Mouse (Mus musculus): ENCODE results near the gene Ttbk2. TPM values are rescaled to one million over a fixed set of nuclear protein-coding genes. Genes with fewer than 3 reads are reported as not detected.

Gene Ttbk2
- polyA plus RNA-seq, 1 experiment = 0.16 TPM

- Histone ChIP-seq H3K4me1 (ENCODE audit: control insufficient read depth) (no peaks in the 10 kb centered on the region), H3K9me3 (ENCODE audit: control insufficient read depth, low read length) (no peaks in the 10 kb centered on the region), H3K4me3 (replicated peaks) (no peak overlapping the region), H3K27me3 (ENCODE audit: control insufficient read depth) (no peaks in the 10 kb centered on the region), H3K36me3 (ENCODE audit: control insufficient read depth) (peaks cover 36% of the 10 kb centered on the region)
- TF ChIP-seq GATA1 (IDR thresholded peaks at IDR 0.05; ENCODE audit: low read length) (no peak), TAL1 (IDR thresholded peaks at IDR 0.05; ENCODE audit: low read length) (no peak)
Observed at GRCm38 (mm10) chr2:120858131-120858530, 7.7 kb upstream of the Ttbk2 start.

GRCm38 (mm10) chr2:120853151-120853550 lies 2.7 kb upstream of the Ttbk2 start:
- Histone ChIP-seq H3K4me1 (ENCODE audit: control insufficient read depth) (peaks cover 29% of the 10 kb centered on the region), H3K36me3 (ENCODE audit: control insufficient read depth) (peaks cover 3% of the 10 kb centered on the region), H3K9me3 (ENCODE audit: control insufficient read depth, low read length) (no peaks in the 10 kb centered on the region), H3K27me3 (ENCODE audit: control insufficient read depth) (no peaks in the 10 kb centered on the region), H3K4me3 (replicated peaks) (no peak overlapping the region)
- TF ChIP-seq GATA1 (IDR thresholded peaks at IDR 0.05; ENCODE audit: low read length) = no peak
- no peak for TF ChIP-seq TAL1 (IDR thresholded peaks at IDR 0.05; ENCODE audit: low read length)

- H3K27me3 ChIP-seq (ENCODE audit: control insufficient read depth) = no peaks in the 10 kb centered on the region
- no peak overlapping the region for H3K4me3 ChIP-seq (replicated peaks)
- H3K9me3 ChIP-seq (ENCODE audit: control insufficient read depth, low read length) = no peaks in the 10 kb centered on the region
- peaks cover 34% of the 10 kb centered on the region for H3K4me1 ChIP-seq (ENCODE audit: control insufficient read depth)
- H3K36me3 ChIP-seq (ENCODE audit: control insufficient read depth) = no peaks in the 10 kb centered on the region
- no peak for TF ChIP-seq TAL1 (IDR thresholded peaks at IDR 0.05; ENCODE audit: low read length)
Observed at GRCm38 (mm10) chr2:120852626-120853025, 2.2 kb upstream of the Ttbk2 start.

DNA sequence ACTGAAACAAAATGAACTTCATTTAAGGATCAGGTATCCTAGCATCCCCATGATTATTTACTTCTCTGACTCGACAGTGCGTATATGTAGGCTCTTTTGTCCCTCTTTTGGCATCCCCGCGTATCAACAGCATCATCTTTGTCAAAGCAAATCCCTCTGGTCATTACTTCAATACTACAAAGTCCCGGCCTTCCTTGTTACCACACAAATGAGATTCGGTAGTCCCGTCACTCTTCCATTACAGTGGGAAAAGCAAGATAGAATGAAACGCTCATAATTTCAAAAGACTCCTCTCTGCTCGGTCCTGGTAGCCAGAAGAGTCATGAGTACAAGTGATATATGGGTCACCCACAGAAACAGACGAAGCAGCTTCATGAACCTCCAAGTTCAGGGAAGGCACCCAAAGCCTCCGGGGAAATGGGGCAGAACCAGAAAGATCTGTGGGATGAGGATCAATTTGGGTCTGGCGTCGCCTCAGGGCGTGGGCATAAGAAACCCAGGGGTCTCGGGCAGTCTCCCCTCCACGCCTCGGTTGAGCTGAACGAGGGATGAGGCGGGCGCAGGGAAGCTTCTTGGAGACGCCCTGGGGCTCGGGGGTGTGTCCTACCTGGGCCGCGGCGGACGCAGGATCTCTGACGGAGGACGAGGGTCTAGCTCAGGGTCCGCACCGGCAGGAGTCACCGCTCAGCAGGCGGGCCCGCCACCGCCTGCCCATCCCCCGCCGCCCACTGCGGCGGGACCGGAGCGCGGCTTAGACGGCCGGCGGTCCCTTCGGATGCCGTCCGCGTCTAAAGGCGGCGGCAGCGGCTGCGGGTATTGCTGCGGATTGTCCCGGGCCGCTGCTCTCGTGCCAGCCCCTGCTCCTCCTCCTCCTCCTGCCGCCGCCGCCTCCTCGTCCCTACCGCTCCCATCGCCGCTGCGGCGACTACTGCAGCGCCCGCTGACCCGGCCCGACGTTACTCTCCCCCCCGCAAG lies 668 bp downstream of the Ttbk2 start, which contains the start of gene Cdan1:
Cdan1 (minus strand) TSS at position 680 of the 975 bp plus-strand sequence.
- H3K9me3 ChIP-seq (ENCODE audit: control insufficient read depth, low read length) = no peaks in the 10 kb centered on the region
- no peak for TF ChIP-seq TAL1 (IDR thresholded peaks at IDR 0.05; ENCODE audit: low read length)
- TF ChIP-seq GATA1 (IDR thresholded peaks at IDR 0.05; ENCODE audit: low read length) = no peak
- peaks cover 48% of the 10 kb centered on the region for H3K4me1 ChIP-seq (ENCODE audit: control insufficient read depth)
- peak within 1 kb of the TSS; percentile 83 for H3K4me3 ChIP-seq (replicated peaks)
- H3K36me3 ChIP-seq (ENCODE audit: control insufficient read depth) = no peaks in the 10 kb centered on the region
- H3K27me3 ChIP-seq (ENCODE audit: control insufficient read depth) = no peaks in the 10 kb centered on the region

DNA sequence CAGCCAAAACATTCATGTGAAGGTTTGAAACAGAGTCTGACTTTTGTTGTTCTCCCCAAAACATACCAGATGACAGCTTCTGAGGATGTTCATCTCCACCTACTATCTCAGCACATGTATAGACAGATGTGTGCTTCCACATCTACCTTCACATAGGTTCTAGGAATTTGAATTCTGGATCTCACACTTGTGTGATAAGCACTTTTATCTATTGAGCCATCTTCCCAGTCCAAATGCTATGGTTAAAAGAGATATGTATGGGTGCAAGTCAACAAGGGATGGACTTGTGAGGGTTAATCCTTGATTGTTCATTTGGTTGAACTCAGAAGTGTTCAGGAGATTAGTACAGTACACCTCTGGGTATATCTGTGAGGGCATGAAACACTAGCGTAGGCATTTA lies 5.1 kb downstream of the Ttbk2 start:
- H3K4me1 ChIP-seq (ENCODE audit: control insufficient read depth) = peaks cover 44% of the 10 kb centered on the region
- H3K36me3 ChIP-seq (ENCODE audit: control insufficient read depth) = no peaks in the 10 kb centered on the region
- H3K4me3 ChIP-seq (replicated peaks) = no peak overlapping the region
- no peaks in the 10 kb centered on the region for H3K9me3 ChIP-seq (ENCODE audit: control insufficient read depth, low read length)
- no peaks in the 10 kb centered on the region for H3K27me3 ChIP-seq (ENCODE audit: control insufficient read depth)
- TF ChIP-seq GATA1 (IDR thresholded peaks at IDR 0.05; ENCODE audit: low read length) = peak; percentile 60
- TF ChIP-seq TAL1 (IDR thresholded peaks at IDR 0.05; ENCODE audit: low read length) = peak; percentile 39; the same call in 2 of the 3 replicates

GRCm38 (mm10) chr2:120843990-120844389 lies 6.4 kb downstream of the Ttbk2 start:
- Histone ChIP-seq H3K27me3 (ENCODE audit: control insufficient read depth) (no peaks in the 10 kb centered on the region), H3K4me1 (ENCODE audit: control insufficient read depth) (peaks cover 36% of the 10 kb centered on the region), H3K4me3 (replicated peaks) (no peak overlapping the region), H3K36me3 (ENCODE audit: control insufficient read depth) (no peaks in the 10 kb centered on the region), H3K9me3 (ENCODE audit: control insufficient read depth, low read length) (no peaks in the 10 kb centered on the region)
- TF ChIP-seq GATA1 (IDR thresholded peaks at IDR 0.05; ENCODE audit: low read length) = no peak
- no peak for TF ChIP-seq TAL1 (IDR thresholded peaks at IDR 0.05; ENCODE audit: low read length)

DNA sequence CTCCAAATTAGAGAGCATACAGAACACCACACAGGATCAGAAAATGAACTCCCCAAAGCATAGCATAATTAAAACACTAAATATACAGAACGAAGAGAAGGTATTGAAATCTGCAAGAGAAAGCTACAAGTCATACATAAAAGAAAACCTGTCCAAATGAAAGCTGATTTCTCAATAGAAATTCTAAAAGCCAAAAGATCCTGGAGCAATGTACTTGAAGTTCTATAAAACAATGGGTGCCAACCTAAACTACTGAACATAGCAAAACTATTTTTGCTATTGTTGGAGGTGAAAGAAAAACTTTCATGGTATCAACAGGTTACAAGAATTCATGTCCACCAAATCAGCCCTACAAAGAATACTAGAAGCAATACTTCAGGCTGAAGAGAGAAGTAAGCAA lies 9.2 kb downstream of the Ttbk2 start:
- Histone ChIP-seq H3K9me3 (ENCODE audit: control insufficient read depth, low read length) (no peaks in the 10 kb centered on the region), H3K4me3 (replicated peaks) (no peak overlapping the region), H3K4me1 (ENCODE audit: control insufficient read depth) (peaks cover 24% of the 10 kb centered on the region), H3K36me3 (ENCODE audit: control insufficient read depth) (no peaks in the 10 kb centered on the region), H3K27me3 (ENCODE audit: control insufficient read depth) (no peaks in the 10 kb centered on the region)
- TF ChIP-seq GATA1 (IDR thresholded peaks at IDR 0.05; ENCODE audit: low read length) (no peak), TAL1 (IDR thresholded peaks at IDR 0.05; ENCODE audit: low read length) (no peak)

GRCm38 (mm10) chr2:120835167-120835566 lies 15.2 kb downstream of the Ttbk2 start:
- no peak for TF ChIP-seq GATA1 (IDR thresholded peaks at IDR 0.05; ENCODE audit: low read length)
- no peak for TF ChIP-seq TAL1 (IDR thresholded peaks at IDR 0.05; ENCODE audit: low read length)
- Histone ChIP-seq H3K4me1 (ENCODE audit: control insufficient read depth) (peaks cover 13% of the 10 kb centered on the region), H3K9me3 (ENCODE audit: control insufficient read depth, low read length) (no peaks in the 10 kb centered on the region), H3K4me3 (replicated peaks) (no peak overlapping the region), H3K27me3 (ENCODE audit: control insufficient read depth) (no peaks in the 10 kb centered on the region), H3K36me3 (ENCODE audit: control insufficient read depth) (no peaks in the 10 kb centered on the region; the same call in 1 of the 2 replicates)

- no peak for TF ChIP-seq GATA1 (IDR thresholded peaks at IDR 0.05; ENCODE audit: low read length)
- TF ChIP-seq TAL1 (IDR thresholded peaks at IDR 0.05; ENCODE audit: low read length) = no peak
- H3K27me3 ChIP-seq (ENCODE audit: control insufficient read depth) = no peaks in the 10 kb centered on the region
- H3K4me1 ChIP-seq (ENCODE audit: control insufficient read depth) = peaks cover 20% of the 10 kb centered on the region
- H3K36me3 ChIP-seq (ENCODE audit: control insufficient read depth) = peaks cover 3% of the 10 kb centered on the region; the same call in 1 of the 2 replicates
- H3K9me3 ChIP-seq (ENCODE audit: control insufficient read depth, low read length) = no peaks in the 10 kb centered on the region
- no peak overlapping the region for H3K4me3 ChIP-seq (replicated peaks)
Observed at GRCm38 (mm10) chr2:120826936-120827638, 23.3 kb downstream of the Ttbk2 start.
